Mouse (Mus musculus) G1E (cell line): ENCODE measurements around the gene Dusp15.

Source experiments
- CTCF ChIP-seq: IDR thresholded peaks from 2 replicates; pipeline ENCODE4 v1.5.1; 2012; ENCODE audit warnings: low read depth, low read length, inconsistent platforms, mixed read lengths
- GATA1 ChIP-seq: IDR thresholded peaks from 2 replicates; pipeline ENCODE4 v1.6.1; 2012; ENCODE audit warnings: borderline replicate concordance, low read length, inconsistent platforms, mixed read lengths
- GATA2 ChIP-seq: IDR thresholded peaks from 2 replicates; pipeline ENCODE4 v1.6.1; 2012; ENCODE audit warnings: low read depth, low read length, inconsistent platforms, borderline replicate concordance
- TAL1 ChIP-seq: conservative IDR thresholded peaks from 2 replicates; pipeline ENCODE4 v1.6.1; 2012; ENCODE audit warnings: low read depth, low read length, inconsistent platforms, mixed read lengths

- TF ChIP-seq CTCF (no peak), GATA1 (no peak), GATA2 (no peak), TAL1 (no peak)
Observed at GRCm38 (mm10) chr2:152895834-152896233, 55.7 kb downstream of the Dusp15 start.
